Mouse (Mus musculus) liver, adult 2 months (tissue): ENCODE data around the gene Pprc1. TPM values are rescaled to one million over a fixed set of nuclear protein-coding genes. Genes with fewer than 3 reads are reported as not detected.

Experiments
- DNase-seq: peaks from one replicate; pipeline ENCODE4 v3.0.0-alpha.2; 2011; ENCODE audit warnings: low read depth, low spot score; ENCODE audit errors: extremely low read depth
- H3K27ac ChIP-seq: fragments of 200-500 bp; replicated peaks from 2 replicates; pipeline ENCODE4 v1.5.1; 2012; ENCODE audit warnings: low read depth, mild to moderate bottlenecking, control low read depth, inconsistent platforms, low read length; ENCODE audit not compliant: insufficient read depth
- H3K27me3 ChIP-seq: fragments of 200-500 bp; 2 replicates; pipeline ENCODE4 v1.6.1; 2012; ENCODE audit warnings: mild to moderate bottlenecking, moderate library complexity, low read length, inconsistent platforms; ENCODE audit not compliant: control insufficient read depth, insufficient read depth
- H3K36me3 ChIP-seq: fragments of 200-500 bp; 2 replicates; pipeline ENCODE4 v1.6.1; 2012; ENCODE audit warnings: low read length, inconsistent platforms; ENCODE audit not compliant: control insufficient read depth, insufficient read depth
- H3K4me1 ChIP-seq: fragments of 200-500 bp; 2 replicates; pipeline ENCODE4 v1.6.1; 2011; ENCODE audit warnings: low read length; ENCODE audit not compliant: control insufficient read depth, insufficient read depth
- H3K4me3 ChIP-seq: fragments of 200-500 bp; 2 replicates; pipeline ENCODE4 v1.5.1; 2011; ENCODE audit warnings: low read depth, mild to moderate bottlenecking, control low read depth, low read length, moderate library complexity; ENCODE audit not compliant: insufficient read depth
- H3K79me2 ChIP-seq: fragments of 200-500 bp; 2 replicates; pipeline ENCODE4 v1.6.1; 2012; ENCODE audit warnings: inconsistent platforms, mild to moderate bottlenecking, low read length, moderate library complexity; ENCODE audit not compliant: control insufficient read depth, insufficient read depth
- H3K9ac ChIP-seq: fragments of 200-500 bp; 2 replicates; pipeline ENCODE4 v1.6.1; 2012; ENCODE audit warnings: low read depth, mild to moderate bottlenecking, control low read depth, inconsistent platforms, low read length
- CTCF ChIP-seq: fragments of 200-500 bp; IDR thresholded peaks from 2 replicates; pipeline ENCODE4 v1.5.1; 2011; ENCODE audit warnings: low read depth, low read length, control low read depth
- POLR2A ChIP-seq: fragments of 200-500 bp; IDR thresholded peaks from 2 replicates; pipeline ENCODE4 v1.6.1; 2011; ENCODE audit warnings: low read length, control low read depth; ENCODE audit not compliant: insufficient read depth; ENCODE audit errors: extremely low read depth
- WGBS: fragments of 180-500 bp; shearing (Covaris S2); methylation state at CpG from one replicate; pipeline ENCODE4 v1.1.7; 2018; 5-methylcytosine and 5-hydroxymethylcytosine counted together
- polyA plus RNA-seq: library from polyadenylated mRNA; depleted of rRNA; stranded (reverse); fragments of >200 nt; gene quantifications from 2 replicates; pipeline ENCODE4 v1.2.3, GENCODE M21; 2012
- total RNA-seq: library from RNA; depleted of rRNA; stranded (reverse); fragments of >200 nt; gene quantifications from 2 replicates; pipeline ENCODE4 v1.2.3, GENCODE M21; 2014

The Pprc1 gene
- total and polyA plus RNA-seq, 2 experiments, result 1.1 to 11.7 TPM

DNA sequence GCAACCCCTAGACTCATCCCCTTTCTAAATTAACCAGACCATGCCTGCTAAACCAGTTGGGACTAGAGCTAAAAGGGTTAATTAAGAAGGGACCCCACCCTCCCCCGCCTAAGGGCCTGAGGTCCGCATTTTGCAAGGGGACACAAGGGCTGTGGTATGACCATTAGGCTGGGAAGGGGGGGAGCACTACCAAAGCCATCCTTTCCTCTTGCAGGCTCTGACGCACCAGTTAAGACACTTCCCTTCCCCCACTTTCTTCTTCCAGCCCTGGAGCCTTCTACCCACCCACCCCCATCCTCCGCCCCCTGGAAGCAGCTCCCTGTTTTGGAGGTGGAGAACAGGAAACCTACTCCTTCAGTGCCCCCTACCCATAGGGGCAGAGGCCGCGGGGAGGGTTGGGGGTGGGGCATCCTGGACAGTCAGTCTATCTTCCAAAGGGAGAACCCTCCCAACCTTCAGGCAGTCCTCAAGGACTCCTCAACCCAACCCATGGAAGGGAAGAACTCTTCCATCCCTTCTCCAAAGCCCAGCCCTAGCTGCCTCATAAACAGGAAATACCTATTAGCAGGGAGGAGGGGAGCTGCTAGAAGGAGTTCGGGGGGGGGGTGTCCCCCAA lies 1.1 kb downstream of the Pprc1 start:
- H3K27me3 ChIP-seq, result no peaks in the 10 kb centered on the region
- peaks cover 14% of the 10 kb centered on the region; the same call in 1 of the 2 replicates for H3K79me2 ChIP-seq
- H3K4me3 ChIP-seq, result peak overlapping the region; percentile 79
- H3K4me1 ChIP-seq, result peaks cover 12% of the 10 kb centered on the region
- H3K36me3 ChIP-seq, result no peaks in the 10 kb centered on the region
- WGBS, result 7% methylated on average over 7 of the region's 7 CpGs
- H3K27ac ChIP-seq, result peak overlapping the region; percentile 86
- H3K9ac ChIP-seq, result peak overlapping the region; percentile 81
- peak; percentile 37 for DNase-seq
- TF ChIP-seq CTCF, result no peak
- 0 out of 2 replicates have a peak, but pooled peaks have one; percentile 15 for TF ChIP-seq POLR2A

DNA sequence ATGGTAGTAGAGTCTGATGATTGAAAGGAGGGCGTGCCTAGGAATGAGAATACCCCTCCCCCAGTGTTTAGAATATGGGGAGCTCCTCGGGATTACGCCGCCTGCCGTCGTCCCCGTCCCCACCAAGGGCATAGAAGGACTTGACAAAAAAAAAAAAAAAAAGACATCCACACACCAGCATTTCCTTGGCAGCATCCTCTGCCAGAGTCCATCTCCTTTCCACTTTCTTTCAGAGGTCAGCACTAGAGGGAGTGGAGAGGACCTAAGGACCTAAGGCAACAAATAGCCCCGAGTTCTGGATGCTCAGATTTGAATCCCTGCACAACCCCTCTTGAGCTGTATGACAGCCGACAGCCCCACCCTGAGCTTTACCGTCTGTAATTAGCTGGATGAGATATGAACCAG lies 1.9 kb downstream of the Pprc1 start:
- TF ChIP-seq POLR2A (no peak), CTCF (no peak)
- 25% methylated on average over 10 of the region's 10 CpGs for WGBS

DNA sequence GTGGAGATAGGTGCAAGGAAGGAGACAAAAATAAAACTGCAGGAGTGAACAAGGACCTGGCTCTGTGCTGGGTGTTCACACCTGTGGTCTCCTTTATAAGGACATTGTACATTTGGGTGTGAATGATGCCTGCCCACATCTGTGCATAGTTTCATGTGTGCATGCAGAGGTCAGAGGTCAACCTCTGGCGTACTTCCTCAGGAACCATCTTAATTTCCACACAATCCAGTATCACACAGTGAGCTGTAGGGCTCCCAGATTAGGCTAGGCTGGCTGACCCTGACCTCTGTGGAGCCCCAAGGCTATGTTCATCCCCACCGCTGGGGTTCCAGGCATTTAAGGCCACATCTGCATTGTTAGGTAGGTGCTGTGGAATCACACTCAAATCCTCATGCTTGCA lies 2.7 kb downstream of the Pprc1 start:
- Histone ChIP-seq H3K4me3 (no peak overlapping the region), H3K79me2 (peaks cover 9% of the 10 kb centered on the region; the same call in 1 of the 2 replicates), H3K9ac (no peak overlapping the region), H3K4me1 (peaks cover 10% of the 10 kb centered on the region), H3K27me3 (no peaks in the 10 kb centered on the region), H3K27ac (no peak overlapping the region), H3K36me3 (no peaks in the 10 kb centered on the region)
- WGBS, result 60% methylated on average over 2 of the region's 2 CpGs
- no peak for TF ChIP-seq POLR2A
- TF ChIP-seq CTCF, result no peak
- DNase-seq, result no peak

More for the DNA sequence above, 1.9 kb downstream of the Pprc1 start:
- Histone ChIP-seq H3K79me2 (peaks cover 14% of the 10 kb centered on the region; the same call in 1 of the 2 replicates), H3K4me1 (peaks cover 12% of the 10 kb centered on the region), H3K9ac (no peak overlapping the region), H3K36me3 (no peaks in the 10 kb centered on the region), H3K4me3 (no peak overlapping the region), H3K27ac (peak overlapping the region; percentile 50), H3K27me3 (no peaks in the 10 kb centered on the region)
- no peak for DNase-seq

DNA sequence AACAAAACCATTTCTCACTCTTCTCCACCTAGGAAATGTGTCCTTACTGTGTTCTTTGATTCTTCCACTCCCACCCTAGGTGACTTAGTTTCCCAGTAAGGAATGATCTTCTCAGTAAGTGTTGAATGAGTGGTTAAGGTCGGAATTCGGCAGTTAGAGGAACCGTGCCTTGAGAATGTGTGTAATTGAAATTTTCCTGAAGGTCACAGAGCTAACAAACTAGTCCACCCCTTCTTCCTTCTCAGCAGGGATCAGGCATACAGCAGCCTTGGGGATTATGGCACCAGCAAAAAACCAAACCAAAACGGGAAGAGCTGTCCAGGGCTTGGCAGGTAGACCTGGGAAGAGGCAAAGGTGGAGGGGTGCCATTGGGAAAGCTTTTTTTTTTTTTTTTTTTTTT lies 4.4 kb downstream of the Pprc1 start:
- Histone ChIP-seq H3K27me3 (no peaks in the 10 kb centered on the region), H3K36me3 (no peaks in the 10 kb centered on the region), H3K4me3 (no peak overlapping the region), H3K9ac (no peak overlapping the region), H3K79me2 (peaks cover 4% of the 10 kb centered on the region; the same call in 1 of the 2 replicates), H3K27ac (no peak overlapping the region), H3K4me1 (no peaks in the 10 kb centered on the region; the same call in 1 of the 2 replicates)
- DNase-seq, result no peak
- TF ChIP-seq POLR2A, result no peak
- no peak for TF ChIP-seq CTCF
- WGBS, result 85% methylated on average over 4 of the region's 4 CpGs

DNA sequence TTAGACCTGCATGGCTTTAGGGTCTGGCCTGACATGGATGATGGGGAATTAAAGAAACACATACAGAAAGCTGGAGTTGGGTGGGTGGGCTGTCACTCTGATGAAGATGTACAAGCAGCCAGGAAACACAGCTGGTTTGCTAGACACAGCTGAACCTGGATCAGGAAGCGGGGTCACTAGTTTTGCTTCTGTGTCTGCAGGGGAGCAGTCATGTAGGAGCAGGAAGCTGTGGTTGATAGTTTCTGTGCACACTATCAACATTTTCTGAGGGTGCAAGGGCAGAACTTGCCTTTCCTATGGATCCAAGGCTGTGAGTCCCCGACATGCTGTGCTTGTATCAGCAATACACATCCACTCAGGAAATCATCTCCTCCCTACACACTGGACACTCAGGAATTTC lies 5.8 kb downstream of the Pprc1 start:
- no peak for TF ChIP-seq POLR2A
- TF ChIP-seq CTCF, result no peak
- H3K79me2 ChIP-seq, result no peaks in the 10 kb centered on the region
- no peak for DNase-seq
- WGBS, result 79% methylated on average over 2 of the region's 2 CpGs
- H3K4me1 ChIP-seq, result no peaks in the 10 kb centered on the region; the same call in 1 of the 2 replicates
- no peak overlapping the region for H3K9ac ChIP-seq
- no peak overlapping the region for H3K27ac ChIP-seq
- no peaks in the 10 kb centered on the region for H3K27me3 ChIP-seq
- no peaks in the 10 kb centered on the region for H3K36me3 ChIP-seq
- H3K4me3 ChIP-seq, result no peak overlapping the region

DNA sequence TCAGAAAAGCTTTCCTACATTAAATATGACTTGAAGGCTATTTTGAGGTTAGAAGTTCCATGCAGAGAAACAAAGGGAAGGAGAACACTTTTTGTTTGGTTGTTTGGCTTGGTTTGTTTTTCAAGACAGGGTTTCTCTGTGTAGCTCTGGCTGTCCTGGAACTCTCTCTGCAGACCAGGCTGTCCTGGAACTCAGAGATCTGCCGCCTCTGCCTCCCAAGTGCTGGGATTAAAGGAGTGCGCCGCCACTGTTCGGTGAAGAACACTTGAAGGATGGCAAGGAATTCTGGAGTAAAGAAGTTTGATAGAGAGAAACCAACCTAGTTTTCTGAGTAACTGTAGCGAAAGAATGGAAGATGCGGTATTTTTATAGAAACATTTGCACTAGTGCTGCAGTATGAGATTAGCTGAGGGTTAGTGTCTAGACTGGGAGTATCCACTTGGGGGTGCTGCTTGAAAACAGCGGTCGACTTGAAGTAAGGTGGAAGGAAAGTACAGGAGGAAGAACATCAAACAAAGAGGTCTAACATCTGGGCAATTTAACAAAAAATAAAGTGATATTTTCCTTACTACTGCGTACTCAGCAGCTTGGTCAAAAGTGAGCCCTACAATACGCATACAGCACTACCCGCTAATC lies 11.2 kb downstream of the Pprc1 start:
- TF ChIP-seq POLR2A (no peak), CTCF (0 out of 2 replicates have a peak, but pooled peaks have one; percentile 1)
- no peak for DNase-seq
- WGBS, result 3% methylated on average over 11 of the region's 11 CpGs
- H3K9ac ChIP-seq, result no peak overlapping the region
- peaks cover 18% of the 10 kb centered on the region; the same call in 1 of the 2 replicates for H3K79me2 ChIP-seq
- 0 out of 2 replicates have a peak overlapping the region, but pooled peaks have one; percentile 12 for H3K27ac ChIP-seq
- H3K27me3 ChIP-seq, result no peaks in the 10 kb centered on the region
- H3K4me3 ChIP-seq, result peak overlapping the region; percentile 95
- peaks cover 3% of the 10 kb centered on the region for H3K4me1 ChIP-seq
- no peaks in the 10 kb centered on the region for H3K36me3 ChIP-seq
